Mouse (Mus musculus): Measurements from ENCODE around the gene Gm42906. TPM values are rescaled to one million over a fixed set of nuclear protein-coding genes. Genes with fewer than 3 reads are reported as not detected.
A peak's percentile ranks its signal among the peaks of the same experiment; 100 is the strongest.

Gm42906 gene
- not detected in 2 replicates for polyA plus RNA-seq (2015; fragmentation: Nextera tagmentation; extraction: Ambion mirVana)

DNA sequence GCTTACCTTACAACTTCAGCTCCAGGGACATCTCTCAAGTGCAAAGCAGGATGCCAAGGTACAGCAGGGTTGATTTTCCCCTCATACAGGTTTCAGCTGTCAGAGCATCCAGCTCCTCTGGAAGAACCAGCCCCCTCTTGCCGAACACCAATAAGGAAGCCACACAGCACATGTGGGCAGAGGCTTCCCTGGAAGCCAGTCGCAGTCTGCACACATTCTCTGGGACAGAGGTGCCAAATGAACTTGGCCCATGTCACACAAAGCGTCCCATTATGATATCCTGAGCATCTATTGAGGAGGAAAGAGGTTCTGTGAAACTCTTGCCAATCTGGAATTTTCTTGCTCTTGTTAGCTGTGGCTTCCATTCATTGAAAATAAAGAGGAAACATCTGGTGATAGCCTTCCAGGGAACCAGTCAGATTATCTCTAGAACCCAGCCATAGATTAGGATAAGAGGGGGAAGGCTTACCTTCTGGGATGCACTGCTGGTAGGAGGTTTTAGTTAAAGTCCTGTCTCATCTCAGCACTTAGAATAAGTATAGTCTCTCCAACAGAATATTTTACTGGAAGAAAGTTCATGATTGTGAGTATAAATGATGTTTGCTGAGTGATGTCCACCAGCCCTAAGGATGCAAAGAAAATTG, at the start of gene Gm42906:
TSS of gene Gm42906 (minus strand) at position 51 of the 644 bp plus-strand sequence.
- 55% methylated on average over 3 of the region's 3 CpGs for WGBS (ENCODE audit: insufficient replicate concordance)
- ATAC-seq: no peak

DNA sequence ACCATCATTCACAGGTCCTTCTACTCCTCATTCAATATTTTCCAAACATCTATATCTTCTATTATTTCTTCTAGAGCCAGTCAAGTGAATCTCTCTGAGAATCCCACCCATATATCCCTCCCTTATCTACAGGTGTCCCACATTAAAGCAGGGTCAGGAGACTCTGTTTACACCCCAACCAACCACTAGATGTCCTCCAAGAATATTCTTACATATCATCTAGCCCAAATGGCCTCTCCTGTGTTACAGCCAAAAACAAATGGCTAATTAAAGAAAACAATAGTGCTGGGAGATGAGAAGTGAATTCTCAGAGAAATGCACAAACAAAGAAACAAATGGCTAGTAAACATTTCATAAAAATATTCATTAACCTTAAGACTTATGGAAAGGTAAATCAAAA, 17.7 kb upstream of the Gm42906 start:
- no peaks in the 10 kb centered on the region for H3K4me1 ChIP-seq (ENCODE audit: insufficient read depth)
- no peak for DNase-seq
- H3K27ac ChIP-seq (ENCODE audit: low read depth): no peak overlapping the region
- no peaks in the 10 kb centered on the region for H3K36me3 ChIP-seq (replicated peaks; ENCODE audit: insufficient read depth, low read length)
- no peak for ATAC-seq
- no peak for TF ChIP-seq EP300 (IDR thresholded peaks at IDR 0.05; ENCODE audit: low read depth)
- peak; percentile 39 for TF ChIP-seq CTCF (IDR thresholded peaks at IDR 0.05; ENCODE audit: low read depth)
- H3K4me2 ChIP-seq (ENCODE audit: low read depth, low read length): no peak overlapping the region
- H3K27me3 ChIP-seq (ENCODE audit: insufficient read depth, low read length): no peaks in the 10 kb centered on the region
- H3K9ac ChIP-seq (replicated peaks): no peak overlapping the region
- no peak overlapping the region for H3K4me3 ChIP-seq (ENCODE audit: low read depth, low read length)
- no peaks in the 10 kb centered on the region for H3K9me3 ChIP-seq (ENCODE audit: low read length)

More for the DNA sequence above, at the start of gene Gm42906:
- no peak for DNase-seq
- TF ChIP-seq EP300 (IDR thresholded peaks at IDR 0.05; ENCODE audit: low read depth) (no peak), CTCF (IDR thresholded peaks at IDR 0.05; ENCODE audit: low read depth) (no peak)
- Histone ChIP-seq H3K27me3 (ENCODE audit: insufficient read depth, low read length) (no peaks in the 10 kb centered on the region), H3K4me1 (ENCODE audit: insufficient read depth) (no peaks in the 10 kb centered on the region), H3K4me3 (ENCODE audit: low read depth, low read length) (no peak within 1 kb of the TSS), H3K36me3 (replicated peaks; ENCODE audit: insufficient read depth, low read length) (no peaks in the 10 kb centered on the region), H3K4me2 (ENCODE audit: low read depth, low read length) (no peak within 1 kb of the TSS), H3K9ac (replicated peaks) (no peak within 1 kb of the TSS), H3K27ac (ENCODE audit: low read depth) (no peak within 1 kb of the TSS), H3K9me3 (ENCODE audit: low read length) (no peaks in the 10 kb centered on the region)

DNA sequence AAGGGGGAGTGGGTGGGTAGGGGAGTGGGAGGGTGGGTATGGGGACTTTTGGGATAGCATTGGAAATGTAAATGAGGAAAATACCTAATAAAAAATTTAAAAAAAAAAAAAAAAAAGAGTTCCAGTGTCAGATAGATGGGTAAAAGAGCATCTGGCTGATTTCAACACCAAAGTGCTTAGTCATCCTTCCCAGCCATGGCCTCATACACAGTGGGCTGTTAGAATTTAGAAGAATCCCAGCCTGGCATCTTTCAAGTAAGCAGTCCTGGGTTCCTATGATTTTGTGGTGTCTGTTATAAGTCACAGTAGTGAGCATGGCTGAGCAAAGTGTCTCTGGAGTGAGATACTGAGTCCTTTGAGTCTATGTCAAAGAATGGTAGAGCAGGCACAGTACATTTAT, 7.1 kb upstream of the Gm42906 start:
- H3K9ac ChIP-seq (replicated peaks): no peak overlapping the region
- no peak for DNase-seq
- no peak for TF ChIP-seq EP300 (IDR thresholded peaks at IDR 0.05; ENCODE audit: low read depth)
- TF ChIP-seq CTCF (IDR thresholded peaks at IDR 0.05; ENCODE audit: low read depth): no peak
- no peaks in the 10 kb centered on the region for H3K36me3 ChIP-seq (replicated peaks; ENCODE audit: insufficient read depth, low read length)
- H3K27me3 ChIP-seq (ENCODE audit: insufficient read depth, low read length): no peaks in the 10 kb centered on the region
- H3K9me3 ChIP-seq (ENCODE audit: low read length): no peaks in the 10 kb centered on the region
- H3K4me3 ChIP-seq (ENCODE audit: low read depth, low read length): no peak overlapping the region
- no peak overlapping the region for H3K27ac ChIP-seq (ENCODE audit: low read depth)
- no peak for ATAC-seq
- H3K4me2 ChIP-seq (ENCODE audit: low read depth, low read length): no peak overlapping the region
- no peaks in the 10 kb centered on the region for H3K4me1 ChIP-seq (ENCODE audit: insufficient read depth)

DNA sequence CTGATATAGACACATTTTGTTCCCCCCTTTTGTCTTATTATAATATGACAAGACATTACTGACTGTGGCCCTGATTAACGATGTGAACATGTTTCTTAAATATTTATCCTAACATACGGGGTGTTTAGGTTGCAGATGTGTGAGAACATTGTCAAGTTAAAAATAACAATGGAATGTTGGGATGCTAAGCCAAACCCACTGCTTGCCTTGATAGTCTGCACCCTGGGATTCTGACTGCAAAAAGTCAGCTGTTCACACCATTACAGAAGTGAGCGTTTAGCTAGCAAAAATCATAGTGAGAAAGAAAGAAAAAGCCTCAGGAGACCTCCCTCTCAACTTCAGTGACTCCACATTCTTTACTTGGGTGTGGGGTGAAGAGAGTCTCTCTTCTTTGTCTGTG, 1.5 kb downstream of the Gm42906 start:
- no peaks in the 10 kb centered on the region for H3K9me3 ChIP-seq (ENCODE audit: low read length)
- H3K4me2 ChIP-seq (ENCODE audit: low read depth, low read length): no peak overlapping the region
- ATAC-seq (no peak), DNase-seq (no peak)
- TF ChIP-seq CTCF (IDR thresholded peaks at IDR 0.05; ENCODE audit: low read depth): no peak
- TF ChIP-seq EP300 (IDR thresholded peaks at IDR 0.05; ENCODE audit: low read depth): no peak
- 66% methylated on average over 3 of the region's 3 CpGs for WGBS (ENCODE audit: insufficient replicate concordance)
- no peak overlapping the region for H3K4me3 ChIP-seq (ENCODE audit: low read depth, low read length)
- H3K36me3 ChIP-seq (replicated peaks; ENCODE audit: insufficient read depth, low read length): no peaks in the 10 kb centered on the region
- no peak overlapping the region for H3K27ac ChIP-seq (ENCODE audit: low read depth)
- no peak overlapping the region for H3K9ac ChIP-seq (replicated peaks)
- no peaks in the 10 kb centered on the region for H3K27me3 ChIP-seq (ENCODE audit: insufficient read depth, low read length)
- no peaks in the 10 kb centered on the region for H3K4me1 ChIP-seq (ENCODE audit: insufficient read depth)

DNA sequence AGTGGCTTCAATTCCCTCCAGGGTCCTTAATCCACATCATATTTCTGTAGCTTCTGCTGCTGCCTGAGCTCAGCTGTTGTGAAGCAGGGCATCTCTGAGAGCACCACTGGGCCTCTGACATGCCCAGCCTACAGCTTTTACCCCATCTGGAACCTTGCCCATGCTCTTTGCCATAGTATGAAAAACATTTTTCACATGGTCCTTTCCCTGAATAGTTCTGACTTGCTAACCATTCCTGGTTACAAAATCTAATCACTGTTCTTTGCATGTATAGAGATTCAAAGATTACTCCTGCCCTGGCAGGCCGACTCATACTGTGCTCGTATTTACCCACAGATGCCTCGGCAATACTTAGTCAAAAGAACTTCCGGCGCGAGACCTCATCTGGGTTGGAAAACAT, 5.3 kb downstream of the Gm42906 start:
- 82% methylated on average over 6 of the region's 6 CpGs for WGBS (ENCODE audit: insufficient replicate concordance)
- ATAC-seq: no peak

DNA sequence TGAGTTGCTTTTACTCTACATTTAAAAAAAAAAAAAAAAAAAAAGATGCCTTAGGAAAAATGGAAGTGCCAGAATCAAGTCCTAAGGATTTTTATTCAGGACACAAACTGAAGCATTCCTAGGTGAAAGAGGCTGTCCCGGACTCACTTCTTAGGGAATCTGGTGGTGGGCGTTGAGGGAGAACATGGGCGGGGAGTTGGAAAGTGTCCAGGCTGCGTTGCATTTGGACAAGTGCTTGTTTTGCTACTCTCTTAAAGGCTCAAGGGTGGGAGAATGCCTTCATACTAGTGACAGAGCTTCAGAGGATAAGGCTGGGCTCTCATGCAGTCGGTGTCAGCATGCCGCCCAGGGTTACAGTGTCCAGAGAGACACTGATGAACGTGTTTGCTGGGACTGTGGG, 6.1 kb downstream of the Gm42906 start:
- no peak overlapping the region for H3K27ac ChIP-seq (ENCODE audit: low read depth)
- H3K9me3 ChIP-seq (ENCODE audit: low read length): no peaks in the 10 kb centered on the region
- H3K4me1 ChIP-seq (ENCODE audit: insufficient read depth): peaks cover 11% of the 10 kb centered on the region
- WGBS (ENCODE audit: insufficient replicate concordance): 74% methylated on average over 7 of the region's 7 CpGs
- H3K27me3 ChIP-seq (ENCODE audit: insufficient read depth, low read length): no peaks in the 10 kb centered on the region
- H3K9ac ChIP-seq (replicated peaks): no peak overlapping the region
- DNase-seq (no peak), ATAC-seq (no peak)
- no peak overlapping the region for H3K4me3 ChIP-seq (ENCODE audit: low read depth, low read length)
- TF ChIP-seq CTCF (IDR thresholded peaks at IDR 0.05; ENCODE audit: low read depth) (no peak), EP300 (IDR thresholded peaks at IDR 0.05; ENCODE audit: low read depth) (no peak)
- no peak overlapping the region for H3K4me2 ChIP-seq (ENCODE audit: low read depth, low read length)
- H3K36me3 ChIP-seq (replicated peaks; ENCODE audit: insufficient read depth, low read length): no peaks in the 10 kb centered on the region

More for the DNA sequence above, 5.3 kb downstream of the Gm42906 start:
- peaks cover 3% of the 10 kb centered on the region for H3K4me1 ChIP-seq (ENCODE audit: insufficient read depth)
- no peaks in the 10 kb centered on the region for H3K36me3 ChIP-seq (replicated peaks; ENCODE audit: insufficient read depth, low read length)
- no peak overlapping the region for H3K4me2 ChIP-seq (ENCODE audit: low read depth, low read length)
- no peaks in the 10 kb centered on the region for H3K27me3 ChIP-seq (ENCODE audit: insufficient read depth, low read length)
- DNase-seq: no peak
- no peaks in the 10 kb centered on the region for H3K9me3 ChIP-seq (ENCODE audit: low read length)
- H3K4me3 ChIP-seq (ENCODE audit: low read depth, low read length): no peak overlapping the region
- H3K27ac ChIP-seq (ENCODE audit: low read depth): no peak overlapping the region
- H3K9ac ChIP-seq (replicated peaks): no peak overlapping the region
- TF ChIP-seq CTCF (IDR thresholded peaks at IDR 0.05; ENCODE audit: low read depth): no peak
- TF ChIP-seq EP300 (IDR thresholded peaks at IDR 0.05; ENCODE audit: low read depth): no peak

DNA sequence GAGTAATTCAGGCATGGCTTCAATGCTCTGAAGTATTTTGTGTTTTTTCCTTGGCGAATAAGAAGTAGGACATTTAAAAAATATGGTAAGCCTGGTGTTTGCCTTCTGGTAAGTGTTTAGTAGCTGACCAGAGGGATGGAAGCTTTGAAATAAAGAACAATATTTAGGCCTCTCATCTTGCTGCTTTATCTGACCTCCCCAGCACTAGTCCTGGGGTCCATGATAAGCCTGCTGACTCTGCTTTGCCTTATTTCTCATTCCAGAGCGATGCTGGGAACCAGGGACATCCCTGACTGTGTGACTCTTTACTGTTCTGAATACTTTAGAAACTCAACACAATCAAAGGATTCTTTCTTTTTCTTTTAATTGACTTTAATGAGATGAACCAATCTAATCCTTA, 9.4 kb downstream of the Gm42906 start:
- Histone ChIP-seq H3K27me3 (ENCODE audit: insufficient read depth, low read length) (no peaks in the 10 kb centered on the region), H3K4me1 (ENCODE audit: insufficient read depth) (peaks cover 13% of the 10 kb centered on the region), H3K27ac (ENCODE audit: low read depth) (no peak overlapping the region), H3K4me3 (ENCODE audit: low read depth, low read length) (no peak overlapping the region), H3K9me3 (ENCODE audit: low read length) (no peaks in the 10 kb centered on the region), H3K9ac (replicated peaks) (no peak overlapping the region), H3K36me3 (replicated peaks; ENCODE audit: insufficient read depth, low read length) (no peaks in the 10 kb centered on the region), H3K4me2 (ENCODE audit: low read depth, low read length) (no peak overlapping the region)
- WGBS (ENCODE audit: insufficient replicate concordance): 69% methylated on average over 2 of the region's 2 CpGs
- peak; percentile 96 for TF ChIP-seq EP300 (IDR thresholded peaks at IDR 0.05; ENCODE audit: low read depth)
- no peak for TF ChIP-seq CTCF (IDR thresholded peaks at IDR 0.05; ENCODE audit: low read depth)
- ATAC-seq (peak; percentile 85), DNase-seq (peak; percentile 45)

Data from liver, postnatal 0 days (tissue).